Mouse (Mus musculus): ENCODE results near the gene Samd14. TPM values are rescaled to one million over a fixed set of nuclear protein-coding genes. Genes with fewer than 3 reads are reported as not detected.
A peak's percentile ranks its signal among the peaks of the same experiment; 100 is the strongest.

Gene Samd14
- polyA plus RNA-seq, 1 experiment from 2014 or later, result 53.1 TPM

GRCm38 (mm10) chr11:95056768-95057501 lies 47.3 kb downstream of the Samd14 start:
- DNase-seq (ENCODE audit: low spot score), result no peak
- WGBS, result 29% methylated on average over 19 of the region's 19 CpGs
- no peaks in the 10 kb centered on the region for H3K36me3 ChIP-seq (ENCODE audit: control insufficient read depth, insufficient read depth, low read length)
- H3K4me3 ChIP-seq (ENCODE audit: low read depth, low read length), result no peak overlapping the region
- no peak overlapping the region for H3K27ac ChIP-seq (ENCODE audit: low read depth, low read length)
- no peak for ATAC-seq (ENCODE audit: insufficient read depth, low FRiP score, low TSS enrichment)
- H3K4me1 ChIP-seq (ENCODE audit: control insufficient read depth, insufficient read depth, low read length), result no peaks in the 10 kb centered on the region
- no peaks in the 10 kb centered on the region for H3K9me3 ChIP-seq (ENCODE audit: control insufficient read depth, low read length)
- H3K27me3 ChIP-seq (ENCODE audit: control insufficient read depth, insufficient read depth, low read length), result peaks cover 4% of the 10 kb centered on the region; the same call in 1 of the 2 replicates
- H3K4me2 ChIP-seq (ENCODE audit: low read depth), result peak overlapping the region; percentile 1
- H3K9ac ChIP-seq (ENCODE audit: low read length), result no peak overlapping the region

GRCm38 (mm10) chr11:95069226-95069957 lies 59.7 kb downstream of the Samd14 start:
- WGBS, result 83% methylated on average over 10 of the region's 10 CpGs
- Histone ChIP-seq H3K4me3 (ENCODE audit: low read depth, low read length) (no peak overlapping the region), H3K9me3 (ENCODE audit: control insufficient read depth, low read length) (no peaks in the 10 kb centered on the region), H3K27me3 (ENCODE audit: control insufficient read depth, insufficient read depth, low read length) (no peaks in the 10 kb centered on the region), H3K9ac (ENCODE audit: low read length) (no peak overlapping the region), H3K36me3 (ENCODE audit: control insufficient read depth, insufficient read depth, low read length) (no peaks in the 10 kb centered on the region), H3K4me1 (ENCODE audit: control insufficient read depth, insufficient read depth, low read length) (no peaks in the 10 kb centered on the region), H3K4me2 (ENCODE audit: low read depth) (no peak overlapping the region), H3K27ac (ENCODE audit: low read depth, low read length) (no peak overlapping the region)
- ATAC-seq (ENCODE audit: insufficient read depth, low FRiP score, low TSS enrichment), result no peak
- no peak for DNase-seq (ENCODE audit: low spot score)

- ATAC-seq (ENCODE audit: insufficient read depth, low FRiP score, low TSS enrichment), result no peak
- no peak overlapping the region for H3K27ac ChIP-seq (ENCODE audit: low read depth, low read length)
Measured at GRCm38 (mm10) chr11:95070140-95071107, 60.7 kb downstream of the Samd14 start.

GRCm38 (mm10) chr11:95071266-95071665 lies 61.6 kb downstream of the Samd14 start:
- no peaks in the 10 kb centered on the region for H3K9me3 ChIP-seq (ENCODE audit: control insufficient read depth, low read length)
- H3K4me1 ChIP-seq (ENCODE audit: control insufficient read depth, insufficient read depth, low read length), result 0 out of 2 replicates have a peak, but pooled peaks cover 3% of the 10 kb centered on the region
- no peak overlapping the region for H3K4me3 ChIP-seq (ENCODE audit: low read depth, low read length)
- no peaks in the 10 kb centered on the region for H3K36me3 ChIP-seq (ENCODE audit: control insufficient read depth, insufficient read depth, low read length)
- whole genome bisulfite sequencing, result 75% methylated on average over 7 of the region's 7 CpGs
- peaks cover 10% of the 10 kb centered on the region for H3K27me3 ChIP-seq (ENCODE audit: control insufficient read depth, insufficient read depth, low read length)
- no peak overlapping the region for H3K4me2 ChIP-seq (ENCODE audit: low read depth)
- DNase-seq (ENCODE audit: low spot score) (no peak), ATAC-seq (ENCODE audit: insufficient read depth, low FRiP score, low TSS enrichment) (no peak)
- H3K9ac ChIP-seq (ENCODE audit: low read length), result no peak overlapping the region
- H3K27ac ChIP-seq (ENCODE audit: low read depth, low read length), result no peak overlapping the region

More at GRCm38 (mm10) chr11:95070140-95071107, 60.7 kb downstream of the Samd14 start:
- no peaks in the 10 kb centered on the region for H3K9me3 ChIP-seq (ENCODE audit: control insufficient read depth, low read length)
- no peak for DNase-seq (ENCODE audit: low spot score)
- H3K4me1 ChIP-seq (ENCODE audit: control insufficient read depth, insufficient read depth, low read length), result no peaks in the 10 kb centered on the region
- no peak overlapping the region for H3K4me2 ChIP-seq (ENCODE audit: low read depth)
- H3K4me3 ChIP-seq (ENCODE audit: low read depth, low read length), result no peak overlapping the region
- 79% methylated on average over 8 of the region's 8 CpGs for WGBS
- peaks cover 1% of the 10 kb centered on the region for H3K27me3 ChIP-seq (ENCODE audit: control insufficient read depth, insufficient read depth, low read length)
- no peak overlapping the region for H3K9ac ChIP-seq (ENCODE audit: low read length)
- H3K36me3 ChIP-seq (ENCODE audit: control insufficient read depth, insufficient read depth, low read length), result no peaks in the 10 kb centered on the region

- Histone ChIP-seq H3K36me3 (ENCODE audit: control insufficient read depth, insufficient read depth, low read length) (no peaks in the 10 kb centered on the region), H3K4me3 (ENCODE audit: low read depth, low read length) (no peak overlapping the region), H3K9ac (ENCODE audit: low read length) (no peak overlapping the region), H3K4me1 (ENCODE audit: control insufficient read depth, insufficient read depth, low read length) (0 out of 2 replicates have a peak, but pooled peaks cover 3% of the 10 kb centered on the region), H3K27me3 (ENCODE audit: control insufficient read depth, insufficient read depth, low read length) (peaks cover 17% of the 10 kb centered on the region), H3K27ac (ENCODE audit: low read depth, low read length) (no peak overlapping the region), H3K4me2 (ENCODE audit: low read depth) (no peak overlapping the region), H3K9me3 (ENCODE audit: control insufficient read depth, low read length) (no peaks in the 10 kb centered on the region)
- WGBS, result 75% methylated on average over 8 of the region's 8 CpGs
- no peak for ATAC-seq (ENCODE audit: insufficient read depth, low FRiP score, low TSS enrichment)
- no peak for DNase-seq (ENCODE audit: low spot score)
Measured at GRCm38 (mm10) chr11:95072136-95072535, 62.5 kb downstream of the Samd14 start.

GRCm38 (mm10) chr11:95072804-95073203 lies 63.1 kb downstream of the Samd14 start:
- no peak for ATAC-seq (ENCODE audit: insufficient read depth, low FRiP score, low TSS enrichment)
- 57% methylated on average over 5 of the region's 5 CpGs for WGBS
- no peak overlapping the region for H3K4me3 ChIP-seq (ENCODE audit: low read depth, low read length)

GRCm38 (mm10) chr11:95073835-95074234 lies 64.2 kb downstream of the Samd14 start:
- DNase-seq (ENCODE audit: low spot score) (no peak), ATAC-seq (ENCODE audit: insufficient read depth, low FRiP score, low TSS enrichment) (no peak)
- Histone ChIP-seq H3K4me3 (ENCODE audit: low read depth, low read length) (no peak overlapping the region), H3K9ac (ENCODE audit: low read length) (no peak overlapping the region), H3K4me2 (ENCODE audit: low read depth) (no peak overlapping the region), H3K9me3 (ENCODE audit: control insufficient read depth, low read length) (no peaks in the 10 kb centered on the region), H3K27ac (ENCODE audit: low read depth, low read length) (no peak overlapping the region), H3K27me3 (ENCODE audit: control insufficient read depth, insufficient read depth, low read length) (peaks cover 29% of the 10 kb centered on the region), H3K4me1 (ENCODE audit: control insufficient read depth, insufficient read depth, low read length) (0 out of 2 replicates have a peak, but pooled peaks cover 3% of the 10 kb centered on the region), H3K36me3 (ENCODE audit: control insufficient read depth, insufficient read depth, low read length) (no peaks in the 10 kb centered on the region)
- 79% methylated on average over 4 of the region's 4 CpGs for WGBS

More at GRCm38 (mm10) chr11:95072804-95073203, 63.1 kb downstream of the Samd14 start:
- Histone ChIP-seq H3K36me3 (ENCODE audit: control insufficient read depth, insufficient read depth, low read length) (no peaks in the 10 kb centered on the region), H3K27me3 (ENCODE audit: control insufficient read depth, insufficient read depth, low read length) (peaks cover 24% of the 10 kb centered on the region), H3K4me1 (ENCODE audit: control insufficient read depth, insufficient read depth, low read length) (0 out of 2 replicates have a peak, but pooled peaks cover 3% of the 10 kb centered on the region), H3K27ac (ENCODE audit: low read depth, low read length) (no peak overlapping the region), H3K9me3 (ENCODE audit: control insufficient read depth, low read length) (no peaks in the 10 kb centered on the region), H3K9ac (ENCODE audit: low read length) (no peak overlapping the region), H3K4me2 (ENCODE audit: low read depth) (no peak overlapping the region)
- no peak for DNase-seq (ENCODE audit: low spot score)

- ATAC-seq (ENCODE audit: insufficient read depth, low FRiP score, low TSS enrichment) (no peak), DNase-seq (ENCODE audit: low spot score) (no peak)
- H3K4me1 ChIP-seq (ENCODE audit: control insufficient read depth, insufficient read depth, low read length), result 0 out of 2 replicates have a peak, but pooled peaks cover 3% of the 10 kb centered on the region
- 73% methylated on average over 4 of the region's 4 CpGs for WGBS
- H3K9ac ChIP-seq (ENCODE audit: low read length), result no peak overlapping the region
- no peaks in the 10 kb centered on the region for H3K36me3 ChIP-seq (ENCODE audit: control insufficient read depth, insufficient read depth, low read length)
- H3K27ac ChIP-seq (ENCODE audit: low read depth, low read length), result no peak overlapping the region
- H3K27me3 ChIP-seq (ENCODE audit: control insufficient read depth, insufficient read depth, low read length), result peaks cover 33% of the 10 kb centered on the region
- H3K4me3 ChIP-seq (ENCODE audit: low read depth, low read length), result no peak overlapping the region
- no peak overlapping the region for H3K4me2 ChIP-seq (ENCODE audit: low read depth)
- H3K9me3 ChIP-seq (ENCODE audit: control insufficient read depth, low read length), result no peaks in the 10 kb centered on the region
Measured at GRCm38 (mm10) chr11:95074694-95075093, 65.0 kb downstream of the Samd14 start.
